Mouse (Mus musculus) C2C12 (cell line): Measurements from ENCODE around the gene Cdk10. TPM values are rescaled to one million over a fixed set of nuclear protein-coding genes. Genes with fewer than 3 reads are reported as not detected.
"Not testable (repeated sequence)": the region's sequence is repeated elsewhere in the genome, so short reads cannot be mapped to it uniquely, and the experiment has no call there.

Experiments
- H3K27me3 ChIP-seq: one replicate; pipeline ENCODE4 v1.6.1; 2011; ENCODE audit not compliant: control insufficient read depth, insufficient read depth, insufficient read length
- H3K36me3 ChIP-seq: one replicate; pipeline ENCODE4 v1.6.1; 2011; ENCODE audit not compliant: control insufficient read depth, insufficient read depth
- H3K4me3 ChIP-seq: one replicate; pipeline ENCODE4 v1.5.1; 2011; ENCODE audit warnings: mild to moderate bottlenecking, control low read depth; ENCODE audit not compliant: poor library complexity, insufficient read depth, severe bottlenecking
- H3K79me2 ChIP-seq: one replicate; pipeline ENCODE4 v1.6.1; 2011; ENCODE audit not compliant: control insufficient read depth, insufficient read depth
- H3K79me3 ChIP-seq: one replicate; pipeline ENCODE4 v1.6.1; 2011; ENCODE audit warnings: low read depth, control low read depth
- H3ac ChIP-seq: one replicate; pipeline ENCODE3; 2011; ENCODE audit warnings: low read depth; ENCODE audit not compliant: control insufficient read depth, insufficient read length
- CEBPB ChIP-seq: IDR thresholded peaks from one replicate; pipeline ENCODE4 v1.6.1; 2011; ENCODE audit warnings: low read depth, mild to moderate bottlenecking, control low read depth, moderate library complexity
- CTCF ChIP-seq: IDR thresholded peaks from one replicate; pipeline ENCODE4 v1.5.1; 2011; ENCODE audit not compliant: control insufficient read depth, insufficient read depth, insufficient read length
- FOSL1 ChIP-seq: IDR thresholded peaks from one replicate; pipeline ENCODE4 v1.8.0; 2011; ENCODE audit warnings: mild to moderate bottlenecking, low read length; ENCODE audit not compliant: poor library complexity, insufficient read depth, severe bottlenecking
- MAX ChIP-seq: IDR thresholded peaks from one replicate; pipeline ENCODE4 v1.6.1; 2011; ENCODE audit warnings: mild to moderate bottlenecking, control low read depth
- MYOD1 ChIP-seq: IDR thresholded peaks from one replicate; pipeline ENCODE4 v1.6.1; 2011; ENCODE audit warnings: low read depth; ENCODE audit not compliant: control insufficient read depth, insufficient read length
- MYOG ChIP-seq: IDR thresholded peaks from one replicate; pipeline ENCODE4 v1.6.1; 2011; ENCODE audit not compliant: control insufficient read depth, insufficient read length; ENCODE audit errors: extremely low read depth
- USF1 ChIP-seq: IDR thresholded peaks from one replicate; pipeline ENCODE4 v1.6.1; 2011; ENCODE audit warnings: low read depth, mild to moderate bottlenecking, control low read depth, moderate library complexity
- polyA plus RNA-seq: library from polyadenylated mRNA; unstranded; fragments of >200 nt; fragmentation: generic; extraction: Trizol; gene quantifications from one replicate; pipeline ENCODE4 v1.2.1, GENCODE M21; 2012; ENCODE audit warnings: missing spikeins

The Cdk10 gene
- polyA plus RNA-seq, 1 experiment = 23.8 TPM

DNA sequence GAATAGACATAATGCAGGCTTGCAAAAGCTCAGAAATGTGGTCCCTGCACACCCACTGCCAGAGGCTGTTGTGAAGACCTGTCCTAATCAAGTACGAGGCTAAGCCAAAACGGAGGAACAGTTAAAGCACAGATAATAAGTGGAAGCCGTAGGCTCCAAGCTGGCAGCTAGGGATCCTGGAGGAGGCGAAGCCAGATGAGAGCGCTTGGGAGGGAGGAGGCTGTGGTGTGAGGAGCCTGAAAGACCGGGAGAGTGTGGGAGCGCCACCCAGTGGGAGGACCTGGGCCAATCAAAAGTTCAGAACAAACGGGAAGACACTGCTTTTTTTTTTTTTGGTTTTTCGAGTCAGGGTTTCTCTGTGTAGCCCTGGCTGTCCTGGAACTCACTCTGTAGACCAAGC is 34.0 kb upstream of the Cdk10 start:
- no peak overlapping the region for H3ac ChIP-seq
- no peak overlapping the region for H3K4me3 ChIP-seq
- H3K36me3 ChIP-seq = no peaks in the 10 kb centered on the region
- no peaks in the 10 kb centered on the region for H3K79me2 ChIP-seq
- no peaks in the 10 kb centered on the region for H3K27me3 ChIP-seq
- TF ChIP-seq CTCF = peak; percentile 42
- no peak for TF ChIP-seq USF1
- no peak for TF ChIP-seq FOSL1
- H3K79me3 ChIP-seq = no peaks in the 10 kb centered on the region

GRCm38 (mm10) chr8:123191908-123192307 is 32.7 kb upstream of the Cdk10 start:
- TF ChIP-seq MAX (no peak), FOSL1 (no peak), MYOG (no peak), CTCF (no peak), MYOD1 (no peak), USF1 (no peak), CEBPB (no peak)
- H3K27me3 ChIP-seq = no peaks in the 10 kb centered on the region
- H3K4me3 ChIP-seq = no peak overlapping the region

GRCm38 (mm10) chr8:123193771-123194170 is 30.9 kb upstream of the Cdk10 start:
- TF ChIP-seq CEBPB = no peak
- TF ChIP-seq FOSL1 = no peak
- TF ChIP-seq MYOG = no peak
- TF ChIP-seq USF1 = no peak
- no peak for TF ChIP-seq MAX
- TF ChIP-seq MYOD1 = no peak
- TF ChIP-seq CTCF = no peak
- Histone ChIP-seq H3K36me3 (no peaks in the 10 kb centered on the region), H3ac (no peak overlapping the region), H3K27me3 (no peaks in the 10 kb centered on the region), H3K79me2 (no peaks in the 10 kb centered on the region), H3K79me3 (no peaks in the 10 kb centered on the region), H3K4me3 (no peak overlapping the region)

More at GRCm38 (mm10) chr8:123191908-123192307, 32.7 kb upstream of the Cdk10 start:
- Histone ChIP-seq H3K79me2 (no peaks in the 10 kb centered on the region), H3K79me3 (no peaks in the 10 kb centered on the region), H3K36me3 (no peaks in the 10 kb centered on the region), H3ac (no peak overlapping the region)

- H3K4me3 ChIP-seq, H3K79me2 ChIP-seq, H3ac ChIP-seq, H3K36me3 ChIP-seq, H3K79me3 ChIP-seq, H3K27me3 ChIP-seq: not testable (repeated sequence)
These were observed 27.6 kb upstream of the Cdk10 start for GRCm38 (mm10) chr8:123197016-123197415.

GRCm38 (mm10) chr8:123199864-123200263 is 24.8 kb upstream of the Cdk10 start:
- peaks cover 5% of the 10 kb centered on the region for H3K27me3 ChIP-seq
- no peak overlapping the region for H3ac ChIP-seq
- H3K79me2 ChIP-seq = no peaks in the 10 kb centered on the region
- TF ChIP-seq FOSL1 (no peak), CTCF (no peak), MAX (no peak), MYOD1 (no peak), CEBPB (no peak), MYOG (no peak), USF1 (no peak)
- H3K36me3 ChIP-seq = no peaks in the 10 kb centered on the region
- H3K4me3 ChIP-seq = no peak overlapping the region
- no peaks in the 10 kb centered on the region for H3K79me3 ChIP-seq

DNA sequence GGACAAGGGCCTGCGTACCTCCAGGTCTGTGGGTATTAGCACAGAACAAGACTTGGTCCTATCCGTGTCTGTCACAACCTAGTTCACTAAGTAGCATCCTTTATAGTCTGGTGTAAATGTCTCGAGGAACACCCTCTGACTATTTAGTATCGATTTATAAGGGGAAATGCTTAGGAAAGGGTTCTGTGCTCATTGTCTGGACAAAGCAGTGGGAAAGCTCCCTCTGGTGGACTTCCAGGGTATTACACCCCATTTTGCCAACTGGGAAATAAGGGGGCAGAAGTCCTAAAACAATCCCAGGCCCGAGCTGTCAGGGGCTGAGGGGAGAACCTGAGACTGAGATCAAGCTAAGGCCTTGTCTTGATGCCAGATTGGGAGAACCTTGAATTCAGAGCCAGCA is 22.4 kb upstream of the Cdk10 start:
- H3K36me3 ChIP-seq = peaks cover 4% of the 10 kb centered on the region
- no peaks in the 10 kb centered on the region for H3K79me3 ChIP-seq
- H3K4me3 ChIP-seq = no peak overlapping the region
- peaks cover 5% of the 10 kb centered on the region for H3K27me3 ChIP-seq
- H3ac ChIP-seq = no peak overlapping the region
- no peaks in the 10 kb centered on the region for H3K79me2 ChIP-seq
- TF ChIP-seq CTCF (peak; percentile 26), MYOD1 (no peak)
